Mouse (Mus musculus) midbrain, embryonic 12.5 days (tissue): ENCODE results near the gene Fam19a4. TPM values are rescaled to one million over a fixed set of nuclear protein-coding genes. Genes with fewer than 3 reads are reported as not detected.
"Not testable (repeated sequence)": the region's sequence is repeated elsewhere in the genome, so short reads cannot be mapped to it uniquely, and the experiment has no call there.

ENCODE experiments used
- ATAC-seq: fragments of 200-750 bp; cut with Nextera tagmentation; 2 replicates; pipeline ENCODE4 v1.8.0; 2017; ENCODE audit warnings: low read depth, moderate TSS enrichment, moderate library complexity; ENCODE audit not compliant: low FRiP score
- H3K27ac ChIP-seq: fragments of 300-500 bp; sonication (generic); replicated peaks from 2 replicates; pipeline ENCODE4 v1.5.1; 2016; ENCODE audit warnings: mild to moderate bottlenecking
- H3K27me3 ChIP-seq: fragments of 300-500 bp; sonication (generic); 2 replicates; pipeline ENCODE4 v1.6.1; 2016; ENCODE audit warnings: mild to moderate bottlenecking
- H3K36me3 ChIP-seq: fragments of 300-500 bp; sonication (generic); 2 replicates; pipeline ENCODE4 v1.6.1; 2016
- H3K4me1 ChIP-seq: fragments of 300-500 bp; sonication (generic); 2 replicates; pipeline ENCODE4 v1.6.1; 2016
- H3K4me2 ChIP-seq: fragments of 300-500 bp; sonication (generic); replicated peaks from 2 replicates; pipeline ENCODE4 v1.6.1; 2016; ENCODE audit warnings: mild to moderate bottlenecking, moderate library complexity
- H3K4me3 ChIP-seq: fragments of 300-500 bp; sonication (generic); 2 replicates; pipeline ENCODE4 v1.5.1; 2016; ENCODE audit warnings: mild to moderate bottlenecking
- H3K9ac ChIP-seq: fragments of 300-500 bp; sonication (generic); replicated peaks from 2 replicates; pipeline ENCODE4 v1.6.1; 2016; ENCODE audit warnings: mild to moderate bottlenecking, moderate library complexity
- H3K9me3 ChIP-seq: fragments of 300-500 bp; sonication (generic); 2 replicates; pipeline ENCODE4 v1.6.1; 2016; ENCODE audit warnings: mild to moderate bottlenecking
- WGBS: fragments of 180-500 bp; shearing (Covaris S2); methylation state at CpG from one replicate; pipeline ENCODE4 v1.1.7; 2016; 5-methylcytosine and 5-hydroxymethylcytosine counted together
- polyA plus RNA-seq: library from polyadenylated mRNA; unstranded; fragments of >200 nt; fragmentation: Nextera tagmentation; extraction: Ambion mirVana; gene quantifications from 2 replicates; pipeline ENCODE4 v1.2.1, GENCODE M21; 2016

The Fam19a4 gene
- polyA plus RNA-seq, 1 experiment from 2014 or later = 8.7 TPM

- no peaks in the 10 kb centered on the region for H3K9me3 ChIP-seq
- no peak overlapping the region for H3K27ac ChIP-seq
- H3K4me3 ChIP-seq = no peak overlapping the region
- 59% methylated on average over 8 of the region's 8 CpGs for WGBS
- H3K4me1 ChIP-seq = no peaks in the 10 kb centered on the region
- ATAC-seq = no peak
- H3K27me3 ChIP-seq = no peaks in the 10 kb centered on the region
- no peak overlapping the region for H3K9ac ChIP-seq
- H3K4me2 ChIP-seq = no peak overlapping the region
- no peaks in the 10 kb centered on the region for H3K36me3 ChIP-seq
Measured at GRCm38 (mm10) chr6:96909061-96909480, 151.1 kb downstream of the Fam19a4 start.

GRCm38 (mm10) chr6:96877105-96877504 lies 183.1 kb downstream of the Fam19a4 start:
- not testable (repeated sequence) for ATAC-seq, H3K9ac ChIP-seq, H3K9me3 ChIP-seq, H3K4me1 ChIP-seq, H3K27me3 ChIP-seq, H3K27ac ChIP-seq, H3K36me3 ChIP-seq, H3K4me2 ChIP-seq, H3K4me3 ChIP-seq
- WGBS = 92% methylated on average over 17 of the region's 18 CpGs

GRCm38 (mm10) chr6:96876651-96877050 lies 183.6 kb downstream of the Fam19a4 start:
- H3K36me3 ChIP-seq, H3K4me3 ChIP-seq, H3K27me3 ChIP-seq, H3K4me1 ChIP-seq, H3K9me3 ChIP-seq, ATAC-seq, H3K4me2 ChIP-seq, H3K9ac ChIP-seq, H3K27ac ChIP-seq: not testable (repeated sequence)
- WGBS = 93% methylated on average over 13 of the region's 13 CpGs

GRCm38 (mm10) chr6:96853065-96853464 lies 207.1 kb downstream of the Fam19a4 start:
- Histone ChIP-seq H3K27me3 (no peaks in the 10 kb centered on the region), H3K9me3 (no peaks in the 10 kb centered on the region), H3K4me2 (no peak overlapping the region), H3K9ac (no peak overlapping the region), H3K27ac (no peak overlapping the region), H3K4me3 (no peak overlapping the region), H3K36me3 (no peaks in the 10 kb centered on the region), H3K4me1 (no peaks in the 10 kb centered on the region)
- ATAC-seq = no peak
- WGBS = 70% methylated on average over 7 of the region's 7 CpGs

GRCm38 (mm10) chr6:96843944-96844343 lies 216.3 kb downstream of the Fam19a4 start:
- H3K9me3 ChIP-seq = no peaks in the 10 kb centered on the region
- H3K9ac ChIP-seq = no peak overlapping the region
- H3K27me3 ChIP-seq = no peaks in the 10 kb centered on the region
- no peak overlapping the region for H3K27ac ChIP-seq
- H3K4me2 ChIP-seq = no peak overlapping the region
- H3K4me1 ChIP-seq = no peaks in the 10 kb centered on the region
- WGBS = 37% methylated on average over 1 of the region's 1 CpGs
- no peak overlapping the region for H3K4me3 ChIP-seq
- no peak for ATAC-seq
- H3K36me3 ChIP-seq = no peaks in the 10 kb centered on the region

GRCm38 (mm10) chr6:96840634-96841033 lies 219.6 kb downstream of the Fam19a4 start:
- Histone ChIP-seq H3K27me3 (no peaks in the 10 kb centered on the region), H3K4me3 (no peak overlapping the region), H3K9me3 (no peaks in the 10 kb centered on the region), H3K4me2 (no peak overlapping the region), H3K4me1 (no peaks in the 10 kb centered on the region), H3K27ac (no peak overlapping the region), H3K9ac (no peak overlapping the region), H3K36me3 (no peaks in the 10 kb centered on the region)
- 82% methylated on average over 3 of the region's 3 CpGs for WGBS
- ATAC-seq = no peak

- Histone ChIP-seq H3K9me3 (no peaks in the 10 kb centered on the region), H3K4me2 (no peak overlapping the region), H3K4me1 (peaks cover 4% of the 10 kb centered on the region; the same call in 1 of the 2 replicates), H3K27me3 (no peaks in the 10 kb centered on the region), H3K36me3 (no peaks in the 10 kb centered on the region), H3K4me3 (no peak overlapping the region), H3K27ac (no peak overlapping the region), H3K9ac (no peak overlapping the region)
- WGBS = 25% methylated on average over 3 of the region's 3 CpGs
- peak; percentile 63 for ATAC-seq
Measured at GRCm38 (mm10) chr6:96826626-96827025, 233.6 kb downstream of the Fam19a4 start.

GRCm38 (mm10) chr6:96802981-96803380 lies 257.2 kb downstream of the Fam19a4 start:
- Histone ChIP-seq H3K27me3 (no peaks in the 10 kb centered on the region), H3K4me2 (no peak overlapping the region), H3K36me3 (no peaks in the 10 kb centered on the region), H3K9ac (no peak overlapping the region), H3K9me3 (no peaks in the 10 kb centered on the region), H3K4me1 (no peaks in the 10 kb centered on the region), H3K27ac (no peak overlapping the region), H3K4me3 (no peak overlapping the region)
- ATAC-seq = no peak
- WGBS = 80% methylated on average over 3 of the region's 3 CpGs

GRCm38 (mm10) chr6:96798746-96799145 lies 261.5 kb downstream of the Fam19a4 start:
- H3K9me3 ChIP-seq = no peaks in the 10 kb centered on the region
- no peak overlapping the region for H3K9ac ChIP-seq
- H3K4me2 ChIP-seq = no peak overlapping the region
- H3K27me3 ChIP-seq = no peaks in the 10 kb centered on the region
- H3K4me3 ChIP-seq = no peak overlapping the region
- no peaks in the 10 kb centered on the region for H3K4me1 ChIP-seq
- H3K27ac ChIP-seq = no peak overlapping the region
- WGBS = 90% methylated on average over 1 of the region's 1 CpGs
- no peaks in the 10 kb centered on the region for H3K36me3 ChIP-seq
- no peak for ATAC-seq

GRCm38 (mm10) chr6:96797451-96797850 lies 262.8 kb downstream of the Fam19a4 start:
- Histone ChIP-seq H3K36me3 (no peaks in the 10 kb centered on the region), H3K4me2 (no peak overlapping the region), H3K9ac (no peak overlapping the region), H3K27me3 (no peaks in the 10 kb centered on the region), H3K9me3 (no peaks in the 10 kb centered on the region), H3K27ac (no peak overlapping the region), H3K4me1 (no peaks in the 10 kb centered on the region), H3K4me3 (no peak overlapping the region)
- WGBS = 88% methylated on average over 4 of the region's 4 CpGs
- no peak for ATAC-seq

Other genes starting within 250 kb of the Fam19a4 start
- gene Eogt, start 88.8 kb upstream of the Fam19a4 start, polyA plus RNA-seq = 9.6 and 10.7 TPM in 2 replicates
- 34.3 and 35.8 TPM in 2 replicates for gene Tmf1, start 118.7 kb upstream of the Fam19a4 start, polyA plus RNA-seq
- gene Uba3, start 145.2 kb upstream of the Fam19a4 start, polyA plus RNA-seq = 91.8 and 92.1 TPM in 2 replicates
- 60.6 and 66.1 TPM in 2 replicates for gene Arl6ip5, start 150.3 kb upstream of the Fam19a4 start, polyA plus RNA-seq
- gene Lmod3, start 192.3 kb upstream of the Fam19a4 start, polyA plus RNA-seq = not detected in 2 replicates